Mouse (Mus musculus): ENCODE measurements around the gene Gm43552.

GRCm38 (mm10) chr5:65419136-65419535 lies 73.5 kb downstream of the Gm43552 start:
- TF ChIP-seq GATA1 (IDR thresholded peaks at IDR 0.05; ENCODE audit: low read length) (no peak), TAL1 (IDR thresholded peaks at IDR 0.05; ENCODE audit: low read length) (no peak)
